Comparison of ENCODE assay signal across 8 mouse cellular contexts in genomic region chr17:35257824-35258491, GRCm38 (mm10). TPM values are rescaled to one million over a fixed set of nuclear protein-coding genes. Genes with fewer than 3 reads are reported as not detected.
A peak's percentile ranks its signal among the peaks of the same experiment; 100 is the strongest.
DNase-seq lines count a peak whose midpoint lies in the region; ATAC-seq and TF ChIP-seq lines count a peak whose summit lies in the region.

No protein-coding gene starts in this region.

- no peak overlapping the region for H3K9ac ChIP-seq in ES-Bruce4 (ENCODE audit: low read depth, poor library complexity, severe bottlenecking)
- peak overlapping the region; percentile 36; the same call in 1 of the 2 replicates for H3K9ac ChIP-seq in forebrain, embryonic 15.5 days (replicated peaks)
- H3K9ac ChIP-seq in liver, postnatal 0 days (replicated peaks), result peak overlapping the region; percentile 80
- peak overlapping the region; percentile 58; the same call in 1 of the 2 replicates for H3K9ac ChIP-seq in neural tube, embryonic 13.5 days

- peak; percentile 89 for DNase-seq in cerebellum, adult 11-12 months
- DNase-seq in heart, postnatal 14 days, result peak; percentile 94 to 96
- DNase-seq in layer of hippocampus, adult 11-12 months (ENCODE audit: low spot score), result peak; percentile 97
- peak; percentile 93 for DNase-seq in liver, postnatal 0 days
- peak; percentile 73 for DNase-seq in telencephalon, adult 2 months (ENCODE audit: low read depth, low spot score)

- H3K9me3 ChIP-seq in ES-Bruce4 (replicated peaks; ENCODE audit: control insufficient read depth, insufficient read depth, low read length, poor library complexity, severe bottlenecking), result no peaks in the 10 kb centered on the region
- no peaks in the 10 kb centered on the region for H3K9me3 ChIP-seq in forebrain, embryonic 15.5 days
- no peaks in the 10 kb centered on the region for H3K9me3 ChIP-seq in liver, postnatal 0 days (ENCODE audit: low read length)
- H3K9me3 ChIP-seq in neural tube, embryonic 13.5 days, result no peaks in the 10 kb centered on the region

- no peak for TF ChIP-seq EP300 in ES-Bruce4 (IDR thresholded peaks at IDR 0.05; ENCODE audit: insufficient read depth, low read depth, low read length)
- TF ChIP-seq EP300 in liver, postnatal 0 days (IDR thresholded peaks at IDR 0.05; ENCODE audit: low read depth), result 0 out of 2 replicates have a peak, but pooled peaks have one; percentile 63

- WGBS in forebrain, embryonic 15.5 days, result 9% methylated on average over 17 of the region's 17 CpGs
- 7% methylated on average over 17 of the region's 17 CpGs for whole genome bisulfite sequencing in liver, postnatal 0 days (ENCODE audit: insufficient replicate concordance)
- 12% methylated on average over 17 of the region's 17 CpGs for WGBS in neural tube, embryonic 13.5 days

- H3K27me3 ChIP-seq in ES-Bruce4 (ENCODE audit: control insufficient read depth, insufficient read depth, low read length, poor library complexity, severe bottlenecking), result no peaks in the 10 kb centered on the region
- no peaks in the 10 kb centered on the region for H3K27me3 ChIP-seq in forebrain, embryonic 15.5 days
- no peaks in the 10 kb centered on the region for H3K27me3 ChIP-seq in liver, postnatal 0 days (ENCODE audit: insufficient read depth, low read length)
- peaks cover 13% of the 10 kb centered on the region for H3K27me3 ChIP-seq in neural tube, embryonic 13.5 days

- H3K27ac ChIP-seq in ES-Bruce4 (ENCODE audit: insufficient read depth, low read length), result no peak overlapping the region
- H3K27ac ChIP-seq in forebrain, embryonic 15.5 days (replicated peaks), result no peak overlapping the region
- H3K27ac ChIP-seq in liver, postnatal 0 days (ENCODE audit: low read depth), result peak overlapping the region; percentile 92
- H3K27ac ChIP-seq in neural tube, embryonic 13.5 days (replicated peaks), result no peak overlapping the region

- peak overlapping the region; percentile 36 for H3K4me2 ChIP-seq in forebrain, embryonic 15.5 days (replicated peaks)
- H3K4me2 ChIP-seq in liver, postnatal 0 days (ENCODE audit: low read depth, low read length), result peak overlapping the region; percentile 86
- peak overlapping the region; percentile 45 for H3K4me2 ChIP-seq in neural tube, embryonic 13.5 days

- no peak for ATAC-seq in forebrain, embryonic 15.5 days (replicated peaks)
- ATAC-seq in liver, postnatal 0 days, result peak; percentile 34
- no peak for ATAC-seq in neural tube, embryonic 13.5 days (ENCODE audit: low read depth)

- H3K4me3 ChIP-seq in ES-Bruce4 (ENCODE audit: low read depth, low read length), result no peak overlapping the region
- H3K4me3 ChIP-seq in forebrain, embryonic 15.5 days, result peak overlapping the region; percentile 19
- peak overlapping the region; percentile 57 for H3K4me3 ChIP-seq in liver, postnatal 0 days (ENCODE audit: low read depth, low read length)
- H3K4me3 ChIP-seq in neural tube, embryonic 13.5 days, result peak overlapping the region; percentile 19

- no peaks in the 10 kb centered on the region for H3K4me1 ChIP-seq in ES-Bruce4 (ENCODE audit: control insufficient read depth, insufficient read depth, low read length)
- H3K4me1 ChIP-seq in forebrain, embryonic 15.5 days, result 0 out of 2 replicates have a peak, but pooled peaks cover 4% of the 10 kb centered on the region
- peaks cover 18% of the 10 kb centered on the region for H3K4me1 ChIP-seq in liver, postnatal 0 days (ENCODE audit: insufficient read depth)
- peaks cover 9% of the 10 kb centered on the region for H3K4me1 ChIP-seq in neural tube, embryonic 13.5 days (replicated peaks)

- TF ChIP-seq CTCF in ES-Bruce4 (IDR thresholded peaks at IDR 0.05; ENCODE audit: low read depth, low read length), result peak; percentile 66
- peak; percentile 96 for TF ChIP-seq CTCF in liver, postnatal 0 days (IDR thresholded peaks at IDR 0.05; ENCODE audit: low read depth)

- peaks cover 3% of the 10 kb centered on the region; the same call in 1 of the 2 replicates for H3K36me3 ChIP-seq in ES-Bruce4 (ENCODE audit: control insufficient read depth, insufficient read depth, low read length, poor library complexity, severe bottlenecking)
- H3K36me3 ChIP-seq in forebrain, embryonic 15.5 days, result peaks cover 16% of the 10 kb centered on the region
- peaks cover 12% of the 10 kb centered on the region for H3K36me3 ChIP-seq in liver, postnatal 0 days (replicated peaks; ENCODE audit: insufficient read depth, low read length)
- peaks cover 17% of the 10 kb centered on the region for H3K36me3 ChIP-seq in neural tube, embryonic 13.5 days

- intact Hi-C loops in heart, postnatal 14 days (cut with DNase I), result loop anchor here (1.0 to 5.0 kb wide), 2 partner anchors 16 to 44 kb away; no protein-coding TSS in a partner anchor

- TF ChIP-seq POLR2A in ES-Bruce4 (IDR thresholded peaks at IDR 0.05; ENCODE audit: insufficient read depth, low read length), result no peak

RNA-seq across cellular contexts. Expression of gene H2-D1, which starts 4.6 kb away (rescaled TPM):
- polyA plus RNA-seq in ES-Bruce4 (2011; ENCODE audit: insufficient read depth, insufficient read length, low read depth, missing spikeins), result 19.8 and 23.1 TPM in 2 replicates
- polyA plus RNA-seq in forebrain, embryonic 15.5 days (2015; fragmentation: Nextera tagmentation; extraction: Ambion mirVana), result 48.1 and 50.1 TPM in 2 replicates
- total RNA-seq in heart, postnatal 14 days (2021), result 10 to 100 TPM; 77.3 to 77.5 TPM
- polyA plus RNA-seq in liver, postnatal 0 days (2015; fragmentation: Nextera tagmentation; extraction: Ambion mirVana), result 256 and 291 TPM in 2 replicates
- 70.5 and 79.1 TPM in 2 replicates for polyA plus RNA-seq in neural tube, embryonic 13.5 days (2015; fragmentation: Nextera tagmentation; extraction: Ambion mirVana)

RNA-seq across cellular contexts. Expression of gene Ddx39b, which starts 16.4 kb away (rescaled TPM):
- polyA plus RNA-seq in ES-Bruce4 (2011; ENCODE audit: insufficient read depth, insufficient read length, low read depth, missing spikeins), result 245 and 258 TPM in 2 replicates
- 478 and 488 TPM in 2 replicates for polyA plus RNA-seq in forebrain, embryonic 15.5 days (2015; fragmentation: Nextera tagmentation; extraction: Ambion mirVana)
- 100 to 1,000 TPM; 107 to 118 TPM for total RNA-seq in heart, postnatal 14 days (2021)
- 79.6 and 87.2 TPM in 2 replicates for polyA plus RNA-seq in liver, postnatal 0 days (2015; fragmentation: Nextera tagmentation; extraction: Ambion mirVana)
- polyA plus RNA-seq in neural tube, embryonic 13.5 days (2015; fragmentation: Nextera tagmentation; extraction: Ambion mirVana), result 385 and 402 TPM in 2 replicates

RNA-seq across cellular contexts. Expression of gene Nfkbil1, which starts 22.4 kb away (rescaled TPM):
- 7.9 and 12.5 TPM in 2 replicates for polyA plus RNA-seq in ES-Bruce4 (2011; ENCODE audit: insufficient read depth, insufficient read length, low read depth, missing spikeins)
- 11.7 and 12.3 TPM in 2 replicates for polyA plus RNA-seq in forebrain, embryonic 15.5 days (2015; fragmentation: Nextera tagmentation; extraction: Ambion mirVana)
- 10 to 100 TPM in 1 of 2 experiments, 1 to 10 TPM in 1; 8.4 to 10.4 TPM for total RNA-seq in heart, postnatal 14 days (2021)
- 4.1 and 4.4 TPM in 2 replicates for polyA plus RNA-seq in liver, postnatal 0 days (2015; fragmentation: Nextera tagmentation; extraction: Ambion mirVana)
- 9.5 and 10.8 TPM in 2 replicates for polyA plus RNA-seq in neural tube, embryonic 13.5 days (2015; fragmentation: Nextera tagmentation; extraction: Ambion mirVana)

RNA-seq across cellular contexts. Expression of gene Atp6v1g2, which starts 24.5 kb away (rescaled TPM):
- 2.3 and 4.2 TPM in 2 replicates for polyA plus RNA-seq in ES-Bruce4 (2011; ENCODE audit: insufficient read depth, insufficient read length, low read depth, missing spikeins)
- polyA plus RNA-seq in forebrain, embryonic 15.5 days (2015; fragmentation: Nextera tagmentation; extraction: Ambion mirVana), result 38.2 and 41.5 TPM in 2 replicates
- total RNA-seq in heart, postnatal 14 days (2021), result 1 to 10 TPM; 4.1 to 4.4 TPM
- polyA plus RNA-seq in liver, postnatal 0 days (2015; fragmentation: Nextera tagmentation; extraction: Ambion mirVana), result 0.98 and 1.3 TPM in 2 replicates
- polyA plus RNA-seq in neural tube, embryonic 13.5 days (2015; fragmentation: Nextera tagmentation; extraction: Ambion mirVana), result 58.9 and 66.1 TPM in 2 replicates

RNA-seq across cellular contexts. Expression of gene Gm16181, which starts 37.3 kb away (rescaled TPM):
- not detected in 2 replicates for polyA plus RNA-seq in ES-Bruce4 (2011; ENCODE audit: insufficient read depth, insufficient read length, low read depth, missing spikeins)
- 0.61 and 1.1 TPM in 2 replicates for polyA plus RNA-seq in forebrain, embryonic 15.5 days (2015; fragmentation: Nextera tagmentation; extraction: Ambion mirVana)
- total RNA-seq in heart, postnatal 14 days (2021), result under 1 TPM in 1 of 2 experiments, not detected in 1; 0.71 TPM
- 0.22 TPM in 2 replicates for polyA plus RNA-seq in liver, postnatal 0 days (2015; fragmentation: Nextera tagmentation; extraction: Ambion mirVana)
- 0.56 TPM in 1 of 2 replicates, not detected in the other for polyA plus RNA-seq in neural tube, embryonic 13.5 days (2015; fragmentation: Nextera tagmentation; extraction: Ambion mirVana)

Comparison
In these comparisons a context has a peak if more than half of its experiments do, and no peak if none do; other contexts are left out.
1. H3K4me2 ChIP-seq: peak in every context shown above with its lines; median percentile 86 in liver, postnatal 0 days; 45 in neural tube, embryonic 13.5 days; 36 in forebrain, embryonic 15.5 days.